Comparison of ENCODE assay signal across 8 mouse cellular contexts in genomic region chr6:87732151-87733011, GRCm38 (mm10). TPM values are rescaled to one million over a fixed set of nuclear protein-coding genes. Genes with fewer than 3 reads are reported as not detected.
DNase-seq lines count a peak whose midpoint lies in the region; ATAC-seq lines count a peak whose summit lies in the region.

No protein-coding gene starts in this region.

- H3K4me3 ChIP-seq in intestine, embryonic 14.5 days (ENCODE audit: low read depth, low read length): peak overlapping the region; percentile 53
- H3K4me3 ChIP-seq in midbrain, embryonic 13.5 days (replicated peaks): peak overlapping the region; percentile 51

- ATAC-seq in intestine, embryonic 14.5 days (replicated peaks; ENCODE audit: low FRiP score, low TSS enrichment, low read depth): no peak
- peak; percentile 22; the same call in 1 of the 2 replicates for ATAC-seq in midbrain, embryonic 13.5 days

- peak overlapping the region; percentile 99 for H3K4me2 ChIP-seq in intestine, embryonic 14.5 days (ENCODE audit: low read length)
- H3K4me2 ChIP-seq in midbrain, embryonic 13.5 days (replicated peaks): peak overlapping the region; percentile 68

- peaks cover 48% of the 10 kb centered on the region for H3K27me3 ChIP-seq in intestine, embryonic 14.5 days (replicated peaks; ENCODE audit: control insufficient read depth, insufficient read depth, low read length)
- peaks cover 60% of the 10 kb centered on the region for H3K27me3 ChIP-seq in midbrain, embryonic 13.5 days

- H3K9me3 ChIP-seq in intestine, embryonic 14.5 days (ENCODE audit: control insufficient read depth, low read length): no peaks in the 10 kb centered on the region
- H3K9me3 ChIP-seq in midbrain, embryonic 13.5 days: no peaks in the 10 kb centered on the region

- no peaks in the 10 kb centered on the region for H3K36me3 ChIP-seq in intestine, embryonic 14.5 days (ENCODE audit: control insufficient read depth, insufficient read depth, low read length)
- no peaks in the 10 kb centered on the region for H3K36me3 ChIP-seq in midbrain, embryonic 13.5 days

- H3K27ac ChIP-seq in intestine, embryonic 14.5 days (ENCODE audit: low read depth): no peak overlapping the region
- no peak overlapping the region for H3K27ac ChIP-seq in midbrain, embryonic 13.5 days

- H3K4me1 ChIP-seq in intestine, embryonic 14.5 days (replicated peaks; ENCODE audit: control insufficient read depth, insufficient read depth, low read length): peaks cover 20% of the 10 kb centered on the region
- H3K4me1 ChIP-seq in midbrain, embryonic 13.5 days (replicated peaks): peaks cover 38% of the 10 kb centered on the region

- DNase-seq in cerebellum, postnatal 14 days: peak; percentile 22 to 24
- no peak for DNase-seq in cerebellum, postnatal 4 days (ENCODE audit: low spot score in 2 of 2)
- DNase-seq in retina, postnatal 1 day: peak; percentile 43
- no peak for DNase-seq in retina, embryonic 14.5 days (ENCODE audit: low spot score)
- DNase-seq in intestine, embryonic 14.5 days (ENCODE audit: low spot score): peak; percentile 63
- DNase-seq in gastrocnemius, adult 18-20 months (ENCODE audit: low spot score): no peak
- DNase-seq in adrenal gland, adult (ENCODE audit: inconsistent age in 2 of 2, low spot score in 1 of 2): no peak

- H3K9ac ChIP-seq in intestine, embryonic 14.5 days (ENCODE audit: low read length): no peak overlapping the region
- peak overlapping the region; percentile 52 for H3K9ac ChIP-seq in midbrain, embryonic 13.5 days (replicated peaks)

- WGBS in intestine, embryonic 14.5 days: 3% methylated on average over 46 of the region's 53 CpGs
- WGBS in midbrain, embryonic 13.5 days: 1% methylated on average over 51 of the region's 53 CpGs

RNA-seq across cellular contexts. Expression of gene Efcc1, which starts 1.7 kb away (rescaled TPM):
- polyA plus RNA-seq in intestine, embryonic 14.5 days (2014; fragmentation: Nextera tagmentation; extraction: Ambion mirVana): 0.59 and 1.4 TPM in 2 replicates
- 3.2 and 4.2 TPM in 2 replicates for polyA plus RNA-seq in midbrain, embryonic 13.5 days (2015; fragmentation: Nextera tagmentation; extraction: Ambion mirVana)
- total RNA-seq in gastrocnemius, adult 18-20 months (2021): under 1 TPM; 0.66 to 0.74 TPM

RNA-seq across cellular contexts. Expression of gene Gp9, which starts 45.5 kb away (rescaled TPM):
- polyA plus RNA-seq in intestine, embryonic 14.5 days (2014; fragmentation: Nextera tagmentation; extraction: Ambion mirVana): 1.1 and 3.3 TPM in 2 replicates
- 0.54 and 1.1 TPM in 2 replicates for polyA plus RNA-seq in midbrain, embryonic 13.5 days (2015; fragmentation: Nextera tagmentation; extraction: Ambion mirVana)
- not detected for total RNA-seq in gastrocnemius, adult 18-20 months (2021)

Comparison
In these comparisons a context has a peak if more than half of its experiments do, and no peak if none do; other contexts are left out.
1. DNase-seq: peak in cerebellum, postnatal 14 days (2 of 2), retina, postnatal 1 day (single experiment) and intestine, embryonic 14.5 days (single experiment); none in cerebellum, postnatal 4 days (0 of 2), retina, embryonic 14.5 days (single experiment), gastrocnemius, adult 18-20 months (single experiment) and adrenal gland, adult (0 of 2).